Mouse (Mus musculus) midbrain, postnatal 0 days (tissue): ENCODE data around the gene Slc6a9. TPM values are rescaled to one million over a fixed set of nuclear protein-coding genes. Genes with fewer than 3 reads are reported as not detected.
A peak's percentile ranks its signal among the peaks of the same experiment; 100 is the strongest.

ENCODE experiments used
- ATAC-seq: fragments of 200-750 bp; cut with Nextera tagmentation; 2 replicates; pipeline ENCODE4 v1.8.0; 2017; ENCODE audit warnings: moderate number of reproducible peaks, mild to moderate bottlenecking, moderate TSS enrichment, moderate library complexity; ENCODE audit not compliant: low FRiP score
- DNase-seq: peaks from one replicate; pipeline ENCODE4 v3.0.0-alpha.2; 2015; ENCODE audit warnings: low spot score
- H3K27ac ChIP-seq: fragments of 300-500 bp; sonication (generic); 2 replicates; pipeline ENCODE4 v1.5.1; 2014; ENCODE audit warnings: low read depth, mild to moderate bottlenecking, low read length, mixed read lengths
- H3K27me3 ChIP-seq: fragments of 300-500 bp; sonication (generic); 2 replicates; pipeline ENCODE4 v1.6.1; 2014; ENCODE audit warnings: low read length, control low read depth, mixed read lengths; ENCODE audit not compliant: insufficient read depth
- H3K36me3 ChIP-seq: fragments of 300-500 bp; sonication (generic); 2 replicates; pipeline ENCODE4 v1.6.1; 2014; ENCODE audit warnings: low read length, control low read depth, mixed read lengths; ENCODE audit not compliant: insufficient read depth
- H3K4me1 ChIP-seq: fragments of 300-500 bp; sonication (generic); 2 replicates; pipeline ENCODE4 v1.6.1; 2014; ENCODE audit warnings: mild to moderate bottlenecking, control low read depth, antibody characterized with exemption, low read length, mixed read lengths; ENCODE audit not compliant: insufficient read depth
- H3K4me2 ChIP-seq: fragments of 300-500 bp; sonication (generic); 2 replicates; pipeline ENCODE4 v1.6.1; 2014; ENCODE audit warnings: low read depth, mild to moderate bottlenecking, low read length, mixed read lengths; ENCODE audit not compliant: poor library complexity, severe bottlenecking
- H3K4me3 ChIP-seq: fragments of 300-500 bp; sonication (generic); 2 replicates; pipeline ENCODE4 v1.5.1; 2014; ENCODE audit warnings: low read depth, mild to moderate bottlenecking, low read length, moderate library complexity
- H3K9ac ChIP-seq: fragments of 300-500 bp; sonication (generic); replicated peaks from 2 replicates; pipeline ENCODE4 v1.6.1; 2014; ENCODE audit warnings: mild to moderate bottlenecking, low read length, moderate library complexity, mixed read lengths; ENCODE audit not compliant: poor library complexity, severe bottlenecking
- H3K9me3 ChIP-seq: fragments of 300-500 bp; sonication (generic); 2 replicates; pipeline ENCODE4 v1.6.1; 2016; ENCODE audit warnings: low read length, control low read depth
- CTCF ChIP-seq: IDR thresholded peaks from 2 replicates; pipeline ENCODE4 v1.5.1; 2016; ENCODE audit warnings: antibody characterized with exemption, mild to moderate bottlenecking
- WGBS: fragments of 180-500 bp; shearing (Covaris S2); extraction: QIAGEN DNeasy Blood & Tissue Kit; methylation state at CpG from one replicate; pipeline ENCODE4 v1.1.7; 2014; 5-methylcytosine and 5-hydroxymethylcytosine counted together
- polyA plus RNA-seq: library from polyadenylated mRNA; unstranded; fragments of >200 nt; fragmentation: Nextera tagmentation; extraction: Ambion mirVana; gene quantifications from 2 replicates; pipeline ENCODE4 v1.2.1, GENCODE M21; 2015
- total RNA-seq: library from RNA; depleted of rRNA; stranded (reverse); fragments of >200 nt; gene quantifications from 2 replicates; pipeline ENCODE4 v1.2.3, GENCODE M21; 2014

The Slc6a9 gene
- total and polyA plus RNA-seq, 2 experiments from 2014 or later: 58.7 to 105 TPM

DNA sequence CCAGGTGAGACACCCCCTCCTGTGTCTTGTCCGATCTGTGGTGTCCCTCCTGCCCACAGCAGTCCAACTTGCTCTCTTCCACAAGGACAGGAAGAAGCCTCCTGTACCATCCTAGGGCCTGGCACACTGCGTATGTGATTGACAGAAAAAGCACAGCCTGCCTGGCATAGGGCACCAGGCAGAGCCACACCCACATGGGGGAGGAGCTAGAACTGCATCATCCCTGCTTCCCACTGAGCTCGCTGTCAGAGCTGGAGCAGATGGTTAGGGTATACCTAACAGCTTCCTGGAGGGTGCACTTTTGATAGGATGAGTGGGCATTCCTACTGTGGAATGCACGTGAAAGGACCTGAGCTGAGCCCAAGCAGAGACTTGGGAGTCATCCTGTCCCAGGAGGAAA, 28.5 kb downstream of the Slc6a9 start:
- ATAC-seq (peak; percentile 83), DNase-seq (peak; percentile 68)
- no peak for TF ChIP-seq CTCF
- H3K36me3 ChIP-seq: peaks cover 8% of the 10 kb centered on the region; the same call in 1 of the 2 replicates
- no peak overlapping the region for H3K4me3 ChIP-seq
- 36% methylated on average over 4 of the region's 4 CpGs for WGBS
- H3K9me3 ChIP-seq: no peaks in the 10 kb centered on the region
- no peak overlapping the region for H3K4me2 ChIP-seq
- H3K9ac ChIP-seq: no peak overlapping the region
- H3K27ac ChIP-seq: no peak overlapping the region
- H3K4me1 ChIP-seq: 0 out of 2 replicates have a peak, but pooled peaks cover 3% of the 10 kb centered on the region
- H3K27me3 ChIP-seq: no peaks in the 10 kb centered on the region

DNA sequence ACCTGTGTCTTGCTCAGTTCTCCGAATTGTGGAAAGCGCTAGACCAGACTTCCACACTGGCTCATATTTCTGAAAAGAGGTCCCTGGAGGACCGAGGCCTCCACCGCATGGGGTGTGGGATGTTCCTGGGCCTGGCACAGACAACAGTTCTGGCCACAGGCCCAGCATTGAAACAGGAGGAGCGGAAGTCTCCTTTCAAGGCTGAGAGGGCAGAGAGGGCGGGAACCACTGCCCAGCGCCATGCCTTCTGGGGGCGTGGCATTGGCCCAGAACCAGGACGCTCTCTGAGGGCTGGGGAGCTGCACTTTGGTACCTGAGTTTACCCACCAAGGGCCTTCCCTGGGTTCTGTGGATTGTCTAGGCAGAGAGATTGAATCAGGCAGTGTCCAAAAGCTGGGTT, 31.8 kb downstream of the Slc6a9 start:
- 55% methylated on average over 9 of the region's 9 CpGs for WGBS

DNA sequence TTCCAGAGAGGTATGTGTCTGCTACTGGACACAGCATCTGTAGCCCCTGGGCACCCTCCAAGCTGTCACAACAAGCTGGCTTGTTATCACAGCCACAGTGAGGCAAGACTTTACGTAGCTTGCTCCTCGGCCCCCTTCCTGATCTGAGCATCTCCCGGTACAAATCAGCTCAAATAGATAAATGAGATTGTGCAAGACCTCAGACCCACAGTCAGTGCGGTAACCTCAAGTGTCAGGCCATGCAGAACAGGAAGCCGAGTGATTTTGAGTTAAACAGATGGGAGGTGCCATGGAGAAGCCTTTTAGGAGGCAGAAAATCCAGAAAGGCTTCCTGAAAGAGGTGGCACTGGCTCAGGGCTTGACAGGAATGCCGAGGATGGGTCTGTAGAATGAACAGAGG, 32.7 kb downstream of the Slc6a9 start:
- H3K27ac ChIP-seq: no peak overlapping the region
- no peak overlapping the region for H3K9ac ChIP-seq
- no peak for ATAC-seq
- no peaks in the 10 kb centered on the region for H3K9me3 ChIP-seq
- H3K4me1 ChIP-seq: 0 out of 2 replicates have a peak, but pooled peaks cover 3% of the 10 kb centered on the region
- H3K36me3 ChIP-seq: peaks cover 3% of the 10 kb centered on the region; the same call in 1 of the 2 replicates
- no peak overlapping the region for H3K4me2 ChIP-seq
- 76% methylated on average over 6 of the region's 6 CpGs for WGBS
- no peak for TF ChIP-seq CTCF
- no peaks in the 10 kb centered on the region for H3K27me3 ChIP-seq
- DNase-seq: no peak
- H3K4me3 ChIP-seq: no peak overlapping the region

More for the DNA sequence above, 31.8 kb downstream of the Slc6a9 start:
- Histone ChIP-seq H3K9ac (no peak overlapping the region), H3K4me2 (no peak overlapping the region), H3K27me3 (no peaks in the 10 kb centered on the region), H3K27ac (no peak overlapping the region), H3K9me3 (no peaks in the 10 kb centered on the region), H3K4me1 (0 out of 2 replicates have a peak, but pooled peaks cover 3% of the 10 kb centered on the region), H3K4me3 (no peak overlapping the region), H3K36me3 (0 out of 2 replicates have a peak, but pooled peaks cover 3% of the 10 kb centered on the region)
- ATAC-seq (no peak), DNase-seq (peak; percentile 71)
- no peak for TF ChIP-seq CTCF

DNA sequence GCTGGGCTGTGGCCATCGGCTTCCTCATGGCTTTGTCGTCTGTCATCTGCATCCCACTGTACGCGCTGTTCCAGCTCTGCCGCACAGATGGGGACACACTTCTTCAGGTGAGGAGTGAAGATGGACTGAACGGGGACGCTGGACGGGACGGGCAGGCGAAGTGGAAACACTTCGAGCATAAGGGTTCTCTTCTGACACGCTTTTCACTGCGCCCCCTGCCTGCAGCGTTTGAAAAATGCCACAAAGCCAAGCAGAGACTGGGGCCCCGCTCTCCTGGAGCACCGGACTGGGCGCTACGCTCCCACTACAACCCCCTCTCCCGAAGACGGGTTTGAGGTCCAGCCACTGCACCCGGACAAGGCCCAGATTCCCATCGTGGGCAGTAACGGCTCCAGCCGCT, 33.5 kb downstream of the Slc6a9 start:
- no peak overlapping the region for H3K27ac ChIP-seq
- no peaks in the 10 kb centered on the region for H3K9me3 ChIP-seq
- 0 out of 2 replicates have a peak, but pooled peaks cover 3% of the 10 kb centered on the region for H3K4me1 ChIP-seq
- no peak overlapping the region for H3K9ac ChIP-seq
- 18% methylated on average over 24 of the region's 24 CpGs for WGBS
- H3K27me3 ChIP-seq: no peaks in the 10 kb centered on the region
- ATAC-seq (0 out of 2 replicates have a peak, but pooled peaks have one; percentile 21), DNase-seq (peak; percentile 57)
- TF ChIP-seq CTCF: peak; percentile 79
- H3K4me2 ChIP-seq: no peak overlapping the region
- H3K4me3 ChIP-seq: no peak overlapping the region
- peaks cover 3% of the 10 kb centered on the region; the same call in 1 of the 2 replicates for H3K36me3 ChIP-seq

DNA sequence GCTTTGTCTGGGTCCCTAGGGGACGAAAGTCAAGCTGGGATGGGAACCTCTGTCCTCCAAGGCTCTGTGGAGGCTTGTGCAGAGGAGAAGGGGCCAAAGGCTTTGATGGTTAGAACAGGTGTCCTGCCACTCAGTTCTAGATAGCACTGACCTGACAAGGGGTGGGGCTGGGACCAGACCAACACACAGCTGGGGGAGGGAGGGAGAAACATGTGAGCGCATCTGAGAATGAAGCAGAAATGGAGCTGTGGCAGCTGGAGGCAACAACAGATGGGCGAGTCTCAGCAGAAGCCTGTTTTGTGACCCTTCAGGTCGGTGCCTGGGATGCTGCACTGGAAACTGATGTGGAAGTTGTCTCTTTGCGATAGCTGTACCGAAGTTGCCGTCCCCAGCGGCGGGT, 35.0 kb downstream of the Slc6a9 start:
- ATAC-seq: no peak
- Histone ChIP-seq H3K27ac (no peak overlapping the region), H3K4me1 (0 out of 2 replicates have a peak, but pooled peaks cover 3% of the 10 kb centered on the region), H3K4me2 (no peak overlapping the region), H3K9me3 (no peaks in the 10 kb centered on the region), H3K27me3 (no peaks in the 10 kb centered on the region), H3K9ac (no peak overlapping the region), H3K36me3 (peaks cover 13% of the 10 kb centered on the region), H3K4me3 (no peak overlapping the region)
- WGBS: 84% methylated on average over 9 of the region's 9 CpGs
- peak; percentile 27 for DNase-seq
- TF ChIP-seq CTCF: no peak

DNA sequence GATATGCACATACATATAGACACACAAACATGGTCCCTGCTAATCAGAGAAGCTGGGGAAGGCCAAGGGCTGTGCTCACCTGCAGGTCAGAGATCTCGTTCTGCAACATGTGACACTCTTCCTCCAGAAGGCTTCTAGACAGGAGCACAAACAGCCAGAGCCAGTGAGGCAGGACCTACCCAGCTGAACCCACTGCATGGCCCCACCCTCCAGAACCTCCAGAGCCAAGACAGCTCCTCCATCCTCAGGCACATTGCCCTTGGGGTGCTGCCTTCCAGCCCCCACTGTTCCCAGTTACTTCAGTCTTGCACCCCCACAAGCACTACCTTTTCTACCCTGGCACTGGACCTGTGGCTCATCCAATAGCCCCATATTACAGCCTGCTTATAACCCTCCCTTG, 36.1 kb downstream of the Slc6a9 start:
- ATAC-seq: no peak
- 63% methylated on average over 1 of the region's 1 CpGs for WGBS
- Histone ChIP-seq H3K9me3 (no peaks in the 10 kb centered on the region), H3K9ac (no peak overlapping the region), H3K27ac (no peak overlapping the region), H3K4me3 (no peak overlapping the region), H3K4me2 (no peak overlapping the region), H3K4me1 (0 out of 2 replicates have a peak, but pooled peaks cover 3% of the 10 kb centered on the region), H3K27me3 (no peaks in the 10 kb centered on the region), H3K36me3 (peaks cover 17% of the 10 kb centered on the region)
- DNase-seq: no peak
- no peak for TF ChIP-seq CTCF
